Comparison of ENCODE assay signal across 8 mouse cellular contexts in the genomic region with DNA sequence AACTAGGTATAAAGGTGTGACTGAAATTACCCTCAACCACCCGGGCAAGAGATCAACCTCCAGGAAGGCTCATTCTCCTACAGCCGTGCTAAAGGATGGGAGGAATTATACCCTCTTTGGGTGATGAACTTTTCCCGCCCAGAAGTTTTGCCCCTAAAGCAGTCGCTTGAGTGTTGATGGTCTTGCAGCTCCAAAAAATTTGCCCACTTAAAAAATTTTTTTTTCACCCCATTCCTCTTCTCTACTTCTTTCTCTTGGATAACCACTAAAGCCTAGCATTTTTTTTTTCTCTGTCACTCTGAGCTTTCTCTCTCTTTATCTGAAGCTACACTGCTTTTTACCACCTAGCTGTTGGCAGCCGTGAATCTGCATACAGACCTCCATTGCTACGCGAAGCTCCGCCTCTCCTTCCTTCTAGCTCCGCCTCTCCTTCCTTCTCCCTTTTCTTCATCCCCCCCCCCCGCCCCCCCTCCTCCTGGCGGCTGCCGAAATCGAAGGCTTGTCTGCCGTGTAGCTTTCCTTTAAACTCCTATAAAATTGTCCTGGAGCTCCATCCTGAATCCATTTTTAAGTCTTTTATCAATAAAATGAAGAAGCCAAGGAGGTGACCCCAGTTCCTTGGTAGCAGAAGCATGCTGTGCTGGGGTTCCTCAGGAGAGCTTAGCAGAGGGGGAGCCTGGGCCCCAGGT. TPM values are rescaled to one million over a fixed set of nuclear protein-coding genes. Genes with fewer than 3 reads are reported as not detected.
A peak's percentile ranks its signal among the peaks of the same experiment; 100 is the strongest.
DNase-seq lines count a peak whose midpoint lies in the region; ATAC-seq and TF ChIP-seq lines count a peak whose summit lies in the region.

No protein-coding gene starts in this region.

- no peaks in the 10 kb centered on the region for H3K9me3 ChIP-seq in lung, postnatal 0 days (ENCODE audit: low read length)
- no peaks in the 10 kb centered on the region for H3K9me3 ChIP-seq in embryonic facial prominence, embryonic 11.5 days (replicated peaks; ENCODE audit: control insufficient read depth, low read length)
- H3K9me3 ChIP-seq in intestine, embryonic 15.5 days = no peaks in the 10 kb centered on the region
- no peaks in the 10 kb centered on the region for H3K9me3 ChIP-seq in midbrain, embryonic 14.5 days (ENCODE audit: control insufficient read depth, low read length)

- peak; percentile 38 for DNase-seq in lung, postnatal 0 days (ENCODE audit: low spot score)
- DNase-seq in lung, postnatal 25 days (ENCODE audit: low spot score) = no peak
- DNase-seq in embryonic facial prominence, embryonic 11.5 days (ENCODE audit: low spot score) = no peak
- DNase-seq in midbrain, embryonic 14.5 days = peak; percentile 40
- peak; percentile 76 for DNase-seq in thymus, postnatal 4 days
- no peak for DNase-seq in kidney, postnatal 14 days
- no peak for DNase-seq in testis, postnatal 14 days (ENCODE audit: low spot score)

- H3K4me2 ChIP-seq in lung, postnatal 0 days (replicated peaks; ENCODE audit: low read depth, low read length) = peak overlapping the region; percentile 49
- H3K4me2 ChIP-seq in embryonic facial prominence, embryonic 11.5 days (ENCODE audit: low read depth, low read length) = peak overlapping the region; percentile 24; the same call in 1 of the 2 replicates
- peak overlapping the region; percentile 52 for H3K4me2 ChIP-seq in intestine, embryonic 15.5 days (replicated peaks)
- peak overlapping the region; percentile 33 for H3K4me2 ChIP-seq in midbrain, embryonic 14.5 days (ENCODE audit: low read length)

- ATAC-seq in lung, postnatal 0 days = no peak
- no peak for ATAC-seq in embryonic facial prominence, embryonic 11.5 days (replicated peaks; ENCODE audit: insufficient number of reproducible peaks, low FRiP score, low TSS enrichment, low read depth)
- peak; percentile 51 for ATAC-seq in intestine, embryonic 15.5 days
- ATAC-seq in midbrain, embryonic 14.5 days (ENCODE audit: low FRiP score, low TSS enrichment) = no peak

- no peaks in the 10 kb centered on the region for H3K36me3 ChIP-seq in lung, postnatal 0 days (ENCODE audit: insufficient read depth, low read length)
- no peaks in the 10 kb centered on the region for H3K36me3 ChIP-seq in embryonic facial prominence, embryonic 11.5 days (replicated peaks; ENCODE audit: control insufficient read depth, insufficient read depth, low read depth, low read length)
- no peaks in the 10 kb centered on the region for H3K36me3 ChIP-seq in intestine, embryonic 15.5 days
- H3K36me3 ChIP-seq in midbrain, embryonic 14.5 days (ENCODE audit: control insufficient read depth, insufficient read depth, low read length) = no peaks in the 10 kb centered on the region

- no peak for TF ChIP-seq CTCF in lung, postnatal 0 days (IDR thresholded peaks at IDR 0.05)

- peak overlapping the region; percentile 14; the same call in 1 of the 2 replicates for H3K4me3 ChIP-seq in lung, postnatal 0 days (ENCODE audit: low read depth, low read length)
- H3K4me3 ChIP-seq in embryonic facial prominence, embryonic 11.5 days (ENCODE audit: low read depth, low read length) = no peak overlapping the region
- peak overlapping the region; percentile 13 for H3K4me3 ChIP-seq in intestine, embryonic 15.5 days (replicated peaks)
- 0 out of 2 replicates have a peak overlapping the region, but pooled peaks have one; percentile 3 for H3K4me3 ChIP-seq in midbrain, embryonic 14.5 days (replicated peaks; ENCODE audit: low read depth, low read length)

- peaks cover 16% of the 10 kb centered on the region; the same call in 1 of the 2 replicates for H3K4me1 ChIP-seq in lung, postnatal 0 days (ENCODE audit: insufficient read depth, low read depth, low read length)
- H3K4me1 ChIP-seq in embryonic facial prominence, embryonic 11.5 days (ENCODE audit: control insufficient read depth, insufficient read depth, low read length) = no peaks in the 10 kb centered on the region
- peaks cover 21% of the 10 kb centered on the region for H3K4me1 ChIP-seq in intestine, embryonic 15.5 days (replicated peaks)
- peaks cover 9% of the 10 kb centered on the region; the same call in 1 of the 2 replicates for H3K4me1 ChIP-seq in midbrain, embryonic 14.5 days (ENCODE audit: control insufficient read depth, insufficient read depth, low read length)

- H3K27me3 ChIP-seq in lung, postnatal 0 days (replicated peaks; ENCODE audit: insufficient read depth, low read length) = no peaks in the 10 kb centered on the region
- H3K27me3 ChIP-seq in embryonic facial prominence, embryonic 11.5 days (ENCODE audit: control insufficient read depth, insufficient read depth, low read length) = no peaks in the 10 kb centered on the region; the same call in 1 of the 2 replicates
- H3K27me3 ChIP-seq in intestine, embryonic 15.5 days (replicated peaks) = no peaks in the 10 kb centered on the region
- no peaks in the 10 kb centered on the region for H3K27me3 ChIP-seq in midbrain, embryonic 14.5 days (ENCODE audit: control insufficient read depth, insufficient read depth, low read length)

- no peak for TF ChIP-seq EP300 in lung, postnatal 0 days (IDR thresholded peaks at IDR 0.05)

- H3K9ac ChIP-seq in lung, postnatal 0 days (replicated peaks; ENCODE audit: low read depth) = 0 out of 2 replicates have a peak overlapping the region, but pooled peaks have one; percentile 12
- H3K9ac ChIP-seq in embryonic facial prominence, embryonic 11.5 days (replicated peaks; ENCODE audit: low read length) = no peak overlapping the region
- H3K9ac ChIP-seq in intestine, embryonic 15.5 days = peak overlapping the region; percentile 2; the same call in 1 of the 2 replicates
- no peak overlapping the region for H3K9ac ChIP-seq in midbrain, embryonic 14.5 days (replicated peaks; ENCODE audit: low read length)

- H3K27ac ChIP-seq in lung, postnatal 0 days (ENCODE audit: low read length) = no peak overlapping the region
- no peak overlapping the region for H3K27ac ChIP-seq in embryonic facial prominence, embryonic 11.5 days (replicated peaks; ENCODE audit: low read depth, low read length)
- H3K27ac ChIP-seq in intestine, embryonic 15.5 days = no peak overlapping the region
- no peak overlapping the region for H3K27ac ChIP-seq in midbrain, embryonic 14.5 days (replicated peaks; ENCODE audit: low read depth, low read length)

- WGBS in lung, postnatal 0 days = 15% methylated on average over 13 of the region's 14 CpGs
- 25% methylated on average over 13 of the region's 14 CpGs for WGBS in embryonic facial prominence, embryonic 11.5 days
- WGBS in intestine, embryonic 15.5 days = 11% methylated on average over 13 of the region's 14 CpGs
- 30% methylated on average over 13 of the region's 14 CpGs for WGBS in midbrain, embryonic 14.5 days

RNA-seq across cellular contexts. Expression of gene Tmem154, which starts 12.3 kb away (rescaled TPM):
- polyA plus RNA-seq in lung, postnatal 0 days (2015; fragmentation: Nextera tagmentation; extraction: Ambion mirVana) = 4.6 and 6.3 TPM in 2 replicates
- polyA plus RNA-seq in embryonic facial prominence, embryonic 11.5 days (2014; fragmentation: Nextera tagmentation; extraction: Ambion mirVana) = 0.60 and 0.74 TPM in 2 replicates
- polyA plus RNA-seq in intestine, embryonic 15.5 days (2015; fragmentation: Nextera tagmentation; extraction: Ambion mirVana) = 0.98 and 1.2 TPM in 2 replicates
- 1.0 and 1.1 TPM in 2 replicates for polyA plus RNA-seq in midbrain, embryonic 14.5 days (2014; fragmentation: Nextera tagmentation; extraction: Ambion mirVana)

Comparison
In these comparisons a context has a peak if more than half of its experiments do, and no peak if none do; other contexts are left out.
1. DNase-seq: peak in lung, postnatal 0 days (single experiment), midbrain, embryonic 14.5 days (single experiment) and thymus, postnatal 4 days (single experiment); none in lung, postnatal 25 days (single experiment), embryonic facial prominence, embryonic 11.5 days (single experiment), kidney, postnatal 14 days (single experiment) and testis, postnatal 14 days (single experiment).
2. H3K9ac ChIP-seq: peak in lung, postnatal 0 days (single experiment) and intestine, embryonic 15.5 days (single experiment); none in embryonic facial prominence, embryonic 11.5 days (single experiment) and midbrain, embryonic 14.5 days (single experiment).
3. Peak in every context shown above with its lines, with median percentiles within 50 percentile points of each other: H3K4me2 ChIP-seq.